Mouse (Mus musculus): ENCODE measurements around the gene Celf2. TPM values are rescaled to one million over a fixed set of nuclear protein-coding genes. Genes with fewer than 3 reads are reported as not detected.

Celf2 gene
- polyA plus RNA-seq, 1 experiment from 2014 or later: 35.4 TPM

GRCm38 (mm10) chr2:7089069-7089834, 420.1 kb downstream of the Celf2 start:
- H3K27ac ChIP-seq (ENCODE audit: low read length): no peak overlapping the region
- peak; percentile 56 for ATAC-seq
- H3K4me3 ChIP-seq (ENCODE audit: low read length): no peak overlapping the region
- no peak overlapping the region for H3K9ac ChIP-seq (ENCODE audit: low read depth, low read length)
- no peaks in the 10 kb centered on the region for H3K27me3 ChIP-seq (replicated peaks; ENCODE audit: control insufficient read depth, insufficient read depth, low read length)
- H3K4me1 ChIP-seq (ENCODE audit: control insufficient read depth, insufficient read depth, low read length): peaks cover 8% of the 10 kb centered on the region; the same call in 1 of the 2 replicates
- no peaks in the 10 kb centered on the region for H3K9me3 ChIP-seq (ENCODE audit: control insufficient read depth, low read length)
- H3K36me3 ChIP-seq (ENCODE audit: control insufficient read depth, insufficient read depth, low read length): no peaks in the 10 kb centered on the region
- WGBS: 25% methylated on average over 7 of the region's 7 CpGs
- H3K4me2 ChIP-seq (ENCODE audit: low read depth, low read length): no peak overlapping the region

- peaks cover 8% of the 10 kb centered on the region; the same call in 1 of the 2 replicates for H3K4me1 ChIP-seq (ENCODE audit: control insufficient read depth, insufficient read depth, low read length)
- no peaks in the 10 kb centered on the region for H3K9me3 ChIP-seq (ENCODE audit: control insufficient read depth, low read length)
- WGBS: 27% methylated on average over 4 of the region's 4 CpGs
- no peak overlapping the region for H3K4me2 ChIP-seq (ENCODE audit: low read depth, low read length)
- ATAC-seq: no peak
- no peak overlapping the region for H3K4me3 ChIP-seq (ENCODE audit: low read length)
- no peaks in the 10 kb centered on the region for H3K27me3 ChIP-seq (replicated peaks; ENCODE audit: control insufficient read depth, insufficient read depth, low read length)
- no peak overlapping the region for H3K9ac ChIP-seq (ENCODE audit: low read depth, low read length)
- no peaks in the 10 kb centered on the region for H3K36me3 ChIP-seq (ENCODE audit: control insufficient read depth, insufficient read depth, low read length)
- no peak overlapping the region for H3K27ac ChIP-seq (ENCODE audit: low read length)
These were observed 420.8 kb downstream of the Celf2 start for GRCm38 (mm10) chr2:7088536-7088935.

GRCm38 (mm10) chr2:7087480-7087879, 421.9 kb downstream of the Celf2 start:
- no peaks in the 10 kb centered on the region for H3K27me3 ChIP-seq (replicated peaks; ENCODE audit: control insufficient read depth, insufficient read depth, low read length)
- no peak for ATAC-seq
- no peak overlapping the region for H3K4me3 ChIP-seq (ENCODE audit: low read length)
- H3K4me1 ChIP-seq (ENCODE audit: control insufficient read depth, insufficient read depth, low read length): peaks cover 8% of the 10 kb centered on the region; the same call in 1 of the 2 replicates
- H3K9ac ChIP-seq (ENCODE audit: low read depth, low read length): no peak overlapping the region
- no peak overlapping the region for H3K27ac ChIP-seq (ENCODE audit: low read length)
- H3K36me3 ChIP-seq (ENCODE audit: control insufficient read depth, insufficient read depth, low read length): no peaks in the 10 kb centered on the region
- no peaks in the 10 kb centered on the region for H3K9me3 ChIP-seq (ENCODE audit: control insufficient read depth, low read length)
- H3K4me2 ChIP-seq (ENCODE audit: low read depth, low read length): no peak overlapping the region
- 71% methylated on average over 14 of the region's 14 CpGs for WGBS

GRCm38 (mm10) chr2:7083489-7084090, 425.8 kb downstream of the Celf2 start:
- WGBS: 44% methylated on average over 4 of the region's 4 CpGs
- peaks cover 8% of the 10 kb centered on the region; the same call in 1 of the 2 replicates for H3K4me1 ChIP-seq (ENCODE audit: control insufficient read depth, insufficient read depth, low read length)
- ATAC-seq: no peak
- no peak overlapping the region for H3K9ac ChIP-seq (ENCODE audit: low read depth, low read length)
- no peaks in the 10 kb centered on the region for H3K9me3 ChIP-seq (ENCODE audit: control insufficient read depth, low read length)
- no peak overlapping the region for H3K4me3 ChIP-seq (ENCODE audit: low read length)
- H3K27ac ChIP-seq (ENCODE audit: low read length): no peak overlapping the region
- H3K27me3 ChIP-seq (replicated peaks; ENCODE audit: control insufficient read depth, insufficient read depth, low read length): no peaks in the 10 kb centered on the region
- H3K36me3 ChIP-seq (ENCODE audit: control insufficient read depth, insufficient read depth, low read length): no peaks in the 10 kb centered on the region
- H3K4me2 ChIP-seq (ENCODE audit: low read depth, low read length): no peak overlapping the region

- Histone ChIP-seq H3K9ac (ENCODE audit: low read depth, low read length) (peak overlapping the region; percentile 41; the same call in 1 of the 2 replicates), H3K36me3 (ENCODE audit: control insufficient read depth, insufficient read depth, low read length) (no peaks in the 10 kb centered on the region), H3K9me3 (ENCODE audit: control insufficient read depth, low read length) (no peaks in the 10 kb centered on the region), H3K4me3 (ENCODE audit: low read length) (no peak overlapping the region), H3K27ac (ENCODE audit: low read length) (peak overlapping the region; percentile 66), H3K4me1 (ENCODE audit: control insufficient read depth, insufficient read depth, low read length) (peaks cover 8% of the 10 kb centered on the region; the same call in 1 of the 2 replicates), H3K4me2 (ENCODE audit: low read depth, low read length) (peak overlapping the region; percentile 57; the same call in 1 of the 2 replicates), H3K27me3 (replicated peaks; ENCODE audit: control insufficient read depth, insufficient read depth, low read length) (no peaks in the 10 kb centered on the region)
- 64% methylated on average over 9 of the region's 9 CpGs for WGBS
- ATAC-seq: 0 out of 2 replicates have a peak, but pooled peaks have one; percentile 5
These were observed 426.9 kb downstream of the Celf2 start for GRCm38 (mm10) chr2:7082376-7083025.

- peak overlapping the region; percentile 44 for H3K4me3 ChIP-seq (ENCODE audit: low read length)
- ATAC-seq: peak; percentile 88
- peak overlapping the region; percentile 67 for H3K9ac ChIP-seq (ENCODE audit: low read depth, low read length)
- H3K4me2 ChIP-seq (ENCODE audit: low read depth, low read length): peak overlapping the region; percentile 57
- peaks cover 4% of the 10 kb centered on the region; the same call in 1 of the 2 replicates for H3K9me3 ChIP-seq (ENCODE audit: control insufficient read depth, low read length)
- H3K4me1 ChIP-seq (ENCODE audit: control insufficient read depth, insufficient read depth, low read length): peaks cover 8% of the 10 kb centered on the region; the same call in 1 of the 2 replicates
- H3K36me3 ChIP-seq (ENCODE audit: control insufficient read depth, insufficient read depth, low read length): peaks cover 5% of the 10 kb centered on the region
- WGBS: 10% methylated on average over 28 of the region's 28 CpGs
- H3K27me3 ChIP-seq (replicated peaks; ENCODE audit: control insufficient read depth, insufficient read depth, low read length): no peaks in the 10 kb centered on the region
- H3K27ac ChIP-seq (ENCODE audit: low read length): peak overlapping the region; percentile 66
These were observed 428.3 kb downstream of the Celf2 start for GRCm38 (mm10) chr2:7080794-7081783.

DNA sequence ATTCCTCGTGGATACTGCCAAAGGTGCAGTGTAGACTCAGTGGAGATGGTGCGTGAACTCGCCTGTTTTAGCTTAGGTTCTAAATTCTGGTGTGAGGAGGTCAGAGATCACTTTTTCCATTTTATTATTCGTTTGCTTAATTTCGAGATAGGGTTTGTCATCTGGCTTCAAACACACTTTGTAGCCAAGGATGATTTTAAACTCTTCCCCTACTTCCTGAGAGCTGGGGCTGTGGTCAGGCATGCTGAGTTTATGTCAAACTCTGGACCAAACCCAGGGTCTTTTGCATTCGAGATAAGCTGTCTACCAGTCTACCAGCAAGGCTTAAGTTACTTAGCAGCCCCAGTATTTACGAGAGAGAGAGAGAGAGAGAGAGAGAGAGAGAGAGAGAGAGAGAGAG, 429.3 kb downstream of the Celf2 start:
- no peaks in the 10 kb centered on the region for H3K27me3 ChIP-seq (replicated peaks; ENCODE audit: control insufficient read depth, insufficient read depth, low read length)
- H3K4me2 ChIP-seq (ENCODE audit: low read depth, low read length): peak overlapping the region; percentile 57; the same call in 1 of the 2 replicates
- H3K4me1 ChIP-seq (ENCODE audit: control insufficient read depth, insufficient read depth, low read length): peaks cover 8% of the 10 kb centered on the region; the same call in 1 of the 2 replicates
- peaks cover 5% of the 10 kb centered on the region for H3K36me3 ChIP-seq (ENCODE audit: control insufficient read depth, insufficient read depth, low read length)
- no peak overlapping the region for H3K4me3 ChIP-seq (ENCODE audit: low read length)
- ATAC-seq: no peak
- no peak overlapping the region for H3K27ac ChIP-seq (ENCODE audit: low read length)
- no peak overlapping the region for H3K9ac ChIP-seq (ENCODE audit: low read depth, low read length)
- H3K9me3 ChIP-seq (ENCODE audit: control insufficient read depth, low read length): peaks cover 4% of the 10 kb centered on the region; the same call in 1 of the 2 replicates
- WGBS: 55% methylated on average over 7 of the region's 7 CpGs

DNA sequence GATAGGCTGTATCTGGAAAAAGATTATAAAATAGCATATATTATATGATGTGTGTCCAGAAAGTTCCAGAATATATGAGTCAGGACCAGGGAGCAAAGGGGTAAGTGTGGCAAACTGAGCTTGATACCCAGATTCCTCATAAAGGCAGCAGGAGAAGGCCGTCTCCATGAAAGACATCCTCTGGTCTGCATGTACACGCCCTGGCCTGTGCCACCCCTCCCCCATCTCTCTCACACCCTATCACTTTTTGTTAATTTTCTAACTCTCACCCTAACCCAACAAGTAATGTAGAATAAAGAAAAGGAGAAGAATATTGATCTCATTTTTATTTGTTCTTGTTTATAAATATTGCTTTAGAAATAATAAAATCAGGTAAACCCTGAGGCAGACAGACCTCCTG, 430.0 kb downstream of the Celf2 start:
- Histone ChIP-seq H3K4me1 (ENCODE audit: control insufficient read depth, insufficient read depth, low read length) (peaks cover 8% of the 10 kb centered on the region; the same call in 1 of the 2 replicates), H3K36me3 (ENCODE audit: control insufficient read depth, insufficient read depth, low read length) (peaks cover 5% of the 10 kb centered on the region), H3K4me2 (ENCODE audit: low read depth, low read length) (no peak overlapping the region), H3K9me3 (ENCODE audit: control insufficient read depth, low read length) (peaks cover 4% of the 10 kb centered on the region; the same call in 1 of the 2 replicates), H3K27me3 (replicated peaks; ENCODE audit: control insufficient read depth, insufficient read depth, low read length) (no peaks in the 10 kb centered on the region), H3K9ac (ENCODE audit: low read depth, low read length) (no peak overlapping the region), H3K27ac (ENCODE audit: low read length) (no peak overlapping the region), H3K4me3 (ENCODE audit: low read length) (no peak overlapping the region)
- 89% methylated on average over 2 of the region's 2 CpGs for WGBS
- no peak for ATAC-seq

All from intestine, embryonic 16.5 days (tissue).